Mouse (Mus musculus): ENCODE measurements at regions not wholly inside any gene's neighbourhood (a gene's known extent, or its start where the extent isn't known, plus 50 kb on each side); places are given as distances from the start of the nearest gene placed in this dataset.

GRCm38 (mm10) chr7:94116899-94117521 lies 1037.3 kb downstream of the Fam181b start:
- Histone ChIP-seq H3K4me2 (ENCODE audit: low read depth, low read length) (no peak overlapping the region), H3K9me3 (ENCODE audit: control insufficient read depth, low read length) (no peaks in the 10 kb centered on the region), H3K4me1 (ENCODE audit: control insufficient read depth, insufficient read depth, low read length) (no peaks in the 10 kb centered on the region), H3K4me3 (ENCODE audit: low read length) (no peak overlapping the region), H3K27me3 (replicated peaks; ENCODE audit: control insufficient read depth, insufficient read depth, low read length) (no peaks in the 10 kb centered on the region), H3K27ac (ENCODE audit: low read length) (no peak overlapping the region), H3K9ac (ENCODE audit: low read depth, low read length) (no peak overlapping the region), H3K36me3 (ENCODE audit: control insufficient read depth, insufficient read depth, low read length) (no peaks in the 10 kb centered on the region)
- no peak for ATAC-seq
- WGBS = 84% methylated on average over 4 of the region's 4 CpGs

GRCm38 (mm10) chr7:94123781-94124180 lies 1044.1 kb downstream of the Fam181b start:
- 72% methylated on average over 1 of the region's 1 CpGs for WGBS
- H3K27ac ChIP-seq (ENCODE audit: low read length) = no peak overlapping the region
- no peak overlapping the region for H3K4me2 ChIP-seq (ENCODE audit: low read depth, low read length)
- no peak overlapping the region for H3K4me3 ChIP-seq (ENCODE audit: low read length)
- H3K27me3 ChIP-seq (replicated peaks; ENCODE audit: control insufficient read depth, insufficient read depth, low read length) = no peaks in the 10 kb centered on the region
- no peak overlapping the region for H3K9ac ChIP-seq (ENCODE audit: low read depth, low read length)
- H3K9me3 ChIP-seq (ENCODE audit: control insufficient read depth, low read length) = no peaks in the 10 kb centered on the region
- H3K4me1 ChIP-seq (ENCODE audit: control insufficient read depth, insufficient read depth, low read length) = no peaks in the 10 kb centered on the region
- no peak for ATAC-seq
- no peaks in the 10 kb centered on the region for H3K36me3 ChIP-seq (ENCODE audit: control insufficient read depth, insufficient read depth, low read length)

- H3K27ac ChIP-seq (ENCODE audit: low read length) = no peak overlapping the region
- H3K9ac ChIP-seq (ENCODE audit: low read depth, low read length) = no peak overlapping the region
- H3K27me3 ChIP-seq (replicated peaks; ENCODE audit: control insufficient read depth, insufficient read depth, low read length) = no peaks in the 10 kb centered on the region
- ATAC-seq = no peak
- no peaks in the 10 kb centered on the region for H3K4me1 ChIP-seq (ENCODE audit: control insufficient read depth, insufficient read depth, low read length)
- H3K36me3 ChIP-seq (ENCODE audit: control insufficient read depth, insufficient read depth, low read length) = no peaks in the 10 kb centered on the region
- H3K4me2 ChIP-seq (ENCODE audit: low read depth, low read length) = no peak overlapping the region
- H3K9me3 ChIP-seq (ENCODE audit: control insufficient read depth, low read length) = no peaks in the 10 kb centered on the region
- no peak overlapping the region for H3K4me3 ChIP-seq (ENCODE audit: low read length)
These were observed 1074.6 kb downstream of the Fam181b start for GRCm38 (mm10) chr7:94154221-94154620.

- 74% methylated on average over 1 of the region's 1 CpGs for WGBS
- Histone ChIP-seq H3K9me3 (ENCODE audit: control insufficient read depth, low read length) (no peaks in the 10 kb centered on the region), H3K27ac (ENCODE audit: low read length) (no peak overlapping the region), H3K27me3 (replicated peaks; ENCODE audit: control insufficient read depth, insufficient read depth, low read length) (no peaks in the 10 kb centered on the region), H3K9ac (ENCODE audit: low read depth, low read length) (no peak overlapping the region), H3K36me3 (ENCODE audit: control insufficient read depth, insufficient read depth, low read length) (no peaks in the 10 kb centered on the region), H3K4me2 (ENCODE audit: low read depth, low read length) (no peak overlapping the region), H3K4me1 (ENCODE audit: control insufficient read depth, insufficient read depth, low read length) (no peaks in the 10 kb centered on the region), H3K4me3 (ENCODE audit: low read length) (no peak overlapping the region)
- peak; percentile 53; the same call in 1 of the 2 replicates for ATAC-seq
These were observed 1075.8 kb downstream of the Fam181b start for GRCm38 (mm10) chr7:94155458-94155857.

DNA sequence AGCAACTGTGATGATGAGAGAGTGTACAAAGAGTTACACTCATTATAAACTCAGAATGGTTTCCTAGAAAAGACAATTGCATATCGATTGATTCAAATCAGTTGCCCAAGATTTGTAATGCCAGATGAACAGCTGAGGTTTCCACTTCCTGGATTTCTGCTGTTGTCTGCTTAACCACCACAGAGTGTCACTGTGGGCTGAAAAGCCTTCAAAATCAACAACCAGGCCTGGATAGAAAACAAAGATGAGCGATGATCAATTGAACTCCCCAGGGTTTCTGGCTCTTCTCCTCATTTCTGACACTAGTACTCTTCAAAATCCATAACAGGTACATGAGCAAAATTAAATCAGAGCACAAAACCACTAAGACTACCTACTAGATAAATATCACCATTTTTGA lies 1100.4 kb downstream of the Fam181b start:
- Histone ChIP-seq H3K9ac (ENCODE audit: low read depth, low read length) (no peak overlapping the region), H3K36me3 (ENCODE audit: control insufficient read depth, insufficient read depth, low read length) (no peaks in the 10 kb centered on the region), H3K27me3 (replicated peaks; ENCODE audit: control insufficient read depth, insufficient read depth, low read length) (no peaks in the 10 kb centered on the region), H3K9me3 (ENCODE audit: control insufficient read depth, low read length) (no peaks in the 10 kb centered on the region), H3K4me3 (ENCODE audit: low read length) (no peak overlapping the region), H3K4me1 (ENCODE audit: control insufficient read depth, insufficient read depth, low read length) (no peaks in the 10 kb centered on the region), H3K27ac (ENCODE audit: low read length) (no peak overlapping the region), H3K4me2 (ENCODE audit: low read depth, low read length) (no peak overlapping the region)
- no peak for ATAC-seq
- WGBS = 74% methylated on average over 2 of the region's 2 CpGs

DNA sequence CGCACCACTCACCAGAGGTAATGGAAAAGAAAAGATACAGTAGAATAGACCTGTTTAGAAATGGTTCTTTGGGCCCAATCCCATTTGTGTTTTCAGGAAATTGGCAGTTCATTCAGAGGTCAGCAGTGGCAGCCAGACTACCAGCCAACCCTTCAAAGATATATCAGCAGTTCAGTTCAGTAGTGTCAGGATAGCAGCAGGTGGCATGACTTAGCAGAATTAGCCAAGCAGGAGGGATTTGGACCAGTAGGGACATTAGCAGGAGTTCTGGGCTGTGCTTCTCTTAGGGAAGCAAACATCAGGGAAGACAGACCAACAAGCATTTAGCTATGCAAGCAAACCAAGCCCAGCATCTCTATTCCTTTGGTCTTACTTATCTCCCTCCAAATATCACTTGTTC lies 1132.7 kb downstream of the Fam181b start:
- no peaks in the 10 kb centered on the region for H3K9me3 ChIP-seq (ENCODE audit: control insufficient read depth, low read length)
- no peaks in the 10 kb centered on the region for H3K4me1 ChIP-seq (ENCODE audit: control insufficient read depth, insufficient read depth, low read length)
- no peak overlapping the region for H3K4me3 ChIP-seq (ENCODE audit: low read length)
- ATAC-seq = no peak
- H3K27ac ChIP-seq (ENCODE audit: low read length) = no peak overlapping the region
- WGBS = 84% methylated on average over 1 of the region's 1 CpGs
- no peaks in the 10 kb centered on the region for H3K27me3 ChIP-seq (replicated peaks; ENCODE audit: control insufficient read depth, insufficient read depth, low read length)
- no peak overlapping the region for H3K4me2 ChIP-seq (ENCODE audit: low read depth, low read length)
- H3K36me3 ChIP-seq (ENCODE audit: control insufficient read depth, insufficient read depth, low read length) = no peaks in the 10 kb centered on the region
- H3K9ac ChIP-seq (ENCODE audit: low read depth, low read length) = no peak overlapping the region

GRCm38 (mm10) chr7:94227482-94227881 lies 1147.8 kb downstream of the Fam181b start:
- ATAC-seq = no peak
- Histone ChIP-seq H3K9me3 (ENCODE audit: control insufficient read depth, low read length) (no peaks in the 10 kb centered on the region), H3K36me3 (ENCODE audit: control insufficient read depth, insufficient read depth, low read length) (no peaks in the 10 kb centered on the region), H3K9ac (ENCODE audit: low read depth, low read length) (no peak overlapping the region), H3K4me2 (ENCODE audit: low read depth, low read length) (no peak overlapping the region), H3K4me1 (ENCODE audit: control insufficient read depth, insufficient read depth, low read length) (no peaks in the 10 kb centered on the region), H3K27ac (ENCODE audit: low read length) (no peak overlapping the region), H3K27me3 (replicated peaks; ENCODE audit: control insufficient read depth, insufficient read depth, low read length) (no peaks in the 10 kb centered on the region), H3K4me3 (ENCODE audit: low read length) (no peak overlapping the region)
- WGBS = 52% methylated on average over 1 of the region's 1 CpGs

DNA sequence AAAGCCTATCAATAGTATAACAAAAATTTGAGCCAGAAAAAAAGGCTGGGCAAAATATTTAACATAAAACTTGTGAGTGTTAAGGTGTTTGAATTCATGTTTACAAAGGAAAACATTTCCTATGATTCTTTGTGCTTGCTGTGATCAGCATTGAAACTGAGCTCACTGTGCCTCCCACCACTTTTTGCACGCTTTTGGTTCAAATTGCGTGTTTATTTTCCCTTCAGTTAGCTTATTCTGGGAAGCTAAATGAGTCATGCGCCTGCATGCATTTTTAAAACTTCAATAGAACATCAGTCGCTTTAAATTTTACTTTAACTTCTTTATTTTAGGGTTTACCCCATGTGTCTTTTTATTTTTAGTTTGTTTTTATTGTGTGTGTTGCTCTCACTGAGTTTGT lies 1154.0 kb downstream of the Fam181b start:
- ATAC-seq = no peak
- no peaks in the 10 kb centered on the region for H3K9me3 ChIP-seq (ENCODE audit: control insufficient read depth, low read length)
- no peak overlapping the region for H3K27ac ChIP-seq (ENCODE audit: low read length)
- H3K4me2 ChIP-seq (ENCODE audit: low read depth, low read length) = no peak overlapping the region
- no peaks in the 10 kb centered on the region for H3K4me1 ChIP-seq (ENCODE audit: control insufficient read depth, insufficient read depth, low read length)
- 81% methylated on average over 4 of the region's 4 CpGs for WGBS
- no peaks in the 10 kb centered on the region for H3K36me3 ChIP-seq (ENCODE audit: control insufficient read depth, insufficient read depth, low read length)
- no peak overlapping the region for H3K4me3 ChIP-seq (ENCODE audit: low read length)
- H3K9ac ChIP-seq (ENCODE audit: low read depth, low read length) = no peak overlapping the region
- no peaks in the 10 kb centered on the region for H3K27me3 ChIP-seq (replicated peaks; ENCODE audit: control insufficient read depth, insufficient read depth, low read length)

GRCm38 (mm10) chr7:94249501-94249900 lies 1169.8 kb downstream of the Fam181b start:
- WGBS = 79% methylated on average over 3 of the region's 3 CpGs
- no peaks in the 10 kb centered on the region for H3K9me3 ChIP-seq (ENCODE audit: control insufficient read depth, low read length)
- H3K27me3 ChIP-seq (replicated peaks; ENCODE audit: control insufficient read depth, insufficient read depth, low read length) = no peaks in the 10 kb centered on the region
- H3K4me3 ChIP-seq (ENCODE audit: low read length) = no peak overlapping the region
- ATAC-seq = no peak
- no peaks in the 10 kb centered on the region for H3K36me3 ChIP-seq (ENCODE audit: control insufficient read depth, insufficient read depth, low read length)
- H3K4me2 ChIP-seq (ENCODE audit: low read depth, low read length) = no peak overlapping the region
- H3K27ac ChIP-seq (ENCODE audit: low read length) = no peak overlapping the region
- no peaks in the 10 kb centered on the region for H3K4me1 ChIP-seq (ENCODE audit: control insufficient read depth, insufficient read depth, low read length)
- H3K9ac ChIP-seq (ENCODE audit: low read depth, low read length) = no peak overlapping the region

GRCm38 (mm10) chr7:94268665-94269320 lies 1189.1 kb downstream of the Fam181b start:
- Histone ChIP-seq H3K4me1 (ENCODE audit: control insufficient read depth, insufficient read depth, low read length) (no peaks in the 10 kb centered on the region), H3K9me3 (ENCODE audit: control insufficient read depth, low read length) (no peaks in the 10 kb centered on the region), H3K4me2 (ENCODE audit: low read depth, low read length) (no peak overlapping the region), H3K9ac (ENCODE audit: low read depth, low read length) (no peak overlapping the region), H3K27ac (ENCODE audit: low read length) (no peak overlapping the region), H3K4me3 (ENCODE audit: low read length) (no peak overlapping the region), H3K36me3 (ENCODE audit: control insufficient read depth, insufficient read depth, low read length) (no peaks in the 10 kb centered on the region), H3K27me3 (replicated peaks; ENCODE audit: control insufficient read depth, insufficient read depth, low read length) (no peaks in the 10 kb centered on the region)
- ATAC-seq = no peak
- 68% methylated on average over 8 of the region's 8 CpGs for WGBS
